Comparison of ENCODE assay signal across 38 mouse cellular contexts in genomic region chr9:43150957-43151356, GRCm38 (mm10). TPM values are rescaled to one million over a fixed set of nuclear protein-coding genes. Genes with fewer than 3 reads are reported as not detected.
DNase-seq lines count a peak whose midpoint lies in the region; ATAC-seq and TF ChIP-seq lines count a peak whose summit lies in the region.
"Had no signal": no experiment of that assay in that cellular context is flagged by ENCODE, and none has a peak within 500 bp of the region (broad histone marks: within the 10 kb centered on the region; RNA-seq: fewer than 3 reads in every experiment).

No protein-coding gene starts in this region.

- no peak for TF ChIP-seq POLR2A in CH12.LX (IDR thresholded peaks at IDR 0.05; ENCODE audit: low read depth, low read length)
- no peak for TF ChIP-seq POLR2A in MEL (IDR thresholded peaks at IDR 0.05; ENCODE audit: control insufficient read depth in 1 of 2, insufficient read depth in 1 of 2, low read depth in 1 of 2, low read length in 2 of 2, poor library complexity in 1 of 2)

- H3K79me2 ChIP-seq in CH12.LX (replicated peaks; ENCODE audit: control insufficient read depth, extremely low read depth, insufficient read depth, poor library complexity, severe bottlenecking) (no peaks in the 10 kb centered on the region), MEL (ENCODE audit: control insufficient read depth, insufficient read depth, low read length, poor library complexity) (no peaks in the 10 kb centered on the region)

- H3K4me1 ChIP-seq in CH12.LX (ENCODE audit: control insufficient read depth in 1 of 2, insufficient read depth in 2 of 2), result peaks cover 0 to 3% of the 10 kb centered on the region in 2 experiments; a peak in 2 of 4 replicates
- peaks cover 6 to 33% of the 10 kb centered on the region in 2 experiments for H3K4me1 ChIP-seq in MEL (ENCODE audit: control insufficient read depth in 1 of 2, insufficient read depth in 2 of 2, low read length in 2 of 2)
- H3K4me1 ChIP-seq: hindbrain, embryonic 10.5 days; liver, embryonic 12.5 days; neural tube, embryonic 12.5 days had no signal

- H3K4me2 ChIP-seq in CH12.LX (ENCODE audit: insufficient read depth, low read depth, poor library complexity, severe bottlenecking), result no peak overlapping the region
- H3K4me2 ChIP-seq: embryonic facial prominence, embryonic 13.5 days; forebrain, embryonic 13.5 days; hindbrain, embryonic 15.5 days; liver, embryonic 12.5 days; midbrain, embryonic 11.5 days; neural tube, embryonic 12.5 days had no signal

- in situ Hi-C loops in CH12.LX (cut with MboI; ENCODE audit: low pct_ligation_motif_present, low pct_unique_long_range_greater_than_20kb, low sequenced_read_pairs), result no loop called here

- H3K27me3 ChIP-seq in CH12.LX (replicated peaks), result peaks cover 81% of the 10 kb centered on the region
- H3K27me3 ChIP-seq in MEL (ENCODE audit: control insufficient read depth in 1 of 2, insufficient read depth in 2 of 2, low read length in 2 of 2), result peaks cover 3 to 4% of the 10 kb centered on the region in 2 experiments
- H3K27me3 ChIP-seq: embryonic facial prominence, embryonic 13.5 days; forebrain, embryonic 13.5 days; hindbrain, embryonic 15.5 days; neural tube, embryonic 12.5 days had no signal

- H3K4me3 ChIP-seq in CH12.LX (replicated peaks in 1 of 3; ENCODE audit: low read depth in 2 of 3, low read length in 2 of 3, poor library complexity in 1 of 3) (no peak overlapping the region), MEL (ENCODE audit: control insufficient read depth in 1 of 2, insufficient read depth in 1 of 2, low read depth in 2 of 2, low read length in 2 of 2) (0 out of 4 replicates have a peak overlapping the region, but pooled peaks of 1 of the 2 experiments have one; percentile 10)
- H3K4me3 ChIP-seq: embryonic facial prominence, embryonic 13.5 days; forebrain, embryonic 13.5 days; heart, adult 2 months; heart, embryonic 13.5 days; hindbrain, embryonic 10.5 days; hindbrain, embryonic 15.5 days; liver, embryonic 12.5 days; myocyte; neural tube, embryonic 12.5 days had no signal

- dilution Hi-C loops in CH12.LX (cut with MboI; ENCODE audit: extremely low pct_ligation_motif_present, extremely low pct_unique_long_range_greater_than_20kb, low sequenced_read_pairs), result no loop called here

- H3K27ac ChIP-seq in CH12.LX (ENCODE audit: insufficient read depth, low read depth), result no peak overlapping the region
- peak overlapping the region; percentile 36 for H3K27ac ChIP-seq in MEL (ENCODE audit: control insufficient read depth, low read depth, low read length)
- H3K27ac ChIP-seq: embryonic facial prominence, embryonic 13.5 days; forebrain, embryonic 13.5 days; heart, adult 2 months; heart, embryonic 13.5 days; hindbrain, embryonic 10.5 days; hindbrain, embryonic 15.5 days; kidney, postnatal 0 days; liver, embryonic 12.5 days; macrophage; neural tube, embryonic 12.5 days had no signal

- H3K9ac ChIP-seq in CH12.LX (ENCODE audit: insufficient read depth, low read depth) (no peak overlapping the region), MEL (ENCODE audit: control insufficient read depth, low read depth, low read length, poor library complexity, severe bottlenecking) (no peak overlapping the region; the same call in 1 of the 2 replicates)
- H3K9ac ChIP-seq: embryonic facial prominence, embryonic 13.5 days; forebrain, embryonic 13.5 days; hindbrain, embryonic 15.5 days; liver, embryonic 12.5 days; liver, postnatal 0 days; neural tube, embryonic 12.5 days had no signal

- intact Hi-C loops in heart, postnatal 36 days (cut with DNase I), result loop anchor here (5.0 kb wide), 1 partner anchor 879 kb away; no protein-coding TSS in a partner anchor

- TF ChIP-seq CTCF in CH12.LX (conservative IDR thresholded peaks at IDR 0.05 in 1 of 2, IDR thresholded peaks at IDR 0.05 in 1 of 2; ENCODE audit: low read depth in 2 of 2, low read length in 2 of 2), result no peak
- TF ChIP-seq CTCF in MEL (IDR thresholded peaks at IDR 0.05 in 2 of 3, conservative IDR thresholded peaks at IDR 0.05 in 1 of 3; ENCODE audit: control insufficient read depth in 1 of 3, insufficient read depth in 1 of 3, low read depth in 2 of 3, low read length in 3 of 3, poor library complexity in 1 of 3, severe bottlenecking in 1 of 3), result no peak

- TF ChIP-seq RAD21 in CH12.LX (IDR thresholded peaks at IDR 0.05; ENCODE audit: low read depth, low read length), result no peak
- TF ChIP-seq RAD21 in MEL (IDR thresholded peaks at IDR 0.05; ENCODE audit: low read depth, low read length), result no peak

- peak; percentile 24 for ATAC-seq in megakaryocyte progenitor cell, adult 5-6 weeks (replicated peaks; ENCODE audit: poor library complexity)
- ATAC-seq: CD4-positive, CD25-positive, alpha-beta regulatory T cell, adult 4 months; forebrain, embryonic 13.5 days; inflammation-experienced regulatory T-cells, adult 6 months; liver, embryonic 12.5 days; liver, postnatal 0 days; lung, postnatal 0 days had no signal

- peak; percentile 31 to 43 for DNase-seq in heart, adult 18-20 months
- DNase-seq in heart, postnatal 36 days, result no peak
- DNase-seq in CH12.LX (ENCODE audit: extremely low read depth), result no peak
- peak; percentile 68 for DNase-seq in MEL (ENCODE audit: low read depth, low spot score)
- no peak for DNase-seq in Muller cell, postnatal 12 days (ENCODE audit: inconsistent ontology term)
- no peak for DNase-seq in kidney, adult 18-20 months
- DNase-seq: adrenal gland, postnatal 14 days; cerebellum, adult 11-12 months; cerebellum, adult 9-11 months; embryo, embryonic 11 days; gastrocnemius, postnatal 14 days; heart, postnatal 10 days; kidney, adult 8-10 months; kidney, postnatal 4 days; layer of hippocampus, postnatal 36 days; liver, postnatal 0 days; right cerebral cortex, postnatal 4 days; thymus, adult 2 months; thymus, postnatal 4 days had no signal

- no peaks in the 10 kb centered on the region for H3K9me3 ChIP-seq in CH12.LX (replicated peaks; ENCODE audit: low read length)
- H3K9me3 ChIP-seq in MEL (replicated peaks; ENCODE audit: insufficient read depth, low read length), result no peaks in the 10 kb centered on the region
- H3K9me3 ChIP-seq: embryonic facial prominence, embryonic 13.5 days; forebrain, embryonic 13.5 days; heart, embryonic 13.5 days; hindbrain, embryonic 10.5 days; hindbrain, embryonic 15.5 days; liver, embryonic 12.5 days; neural tube, embryonic 12.5 days had no signal

- H3K36me3 ChIP-seq in CH12.LX (replicated peaks in 1 of 2; ENCODE audit: control insufficient read depth in 1 of 2, insufficient read depth in 1 of 2, low read length in 1 of 2) (no peaks in the 10 kb centered on the region), MEL (ENCODE audit: control insufficient read depth in 1 of 2, insufficient read depth in 2 of 2, low read length in 2 of 2) (peaks cover 0 to 15% of the 10 kb centered on the region in 2 experiments; a peak in 2 of 4 replicates)
- H3K36me3 ChIP-seq: embryonic facial prominence, embryonic 13.5 days; heart, embryonic 13.5 days; hindbrain, embryonic 10.5 days; hindbrain, embryonic 15.5 days; liver, embryonic 12.5 days; neural tube, embryonic 12.5 days had no signal

- TF ChIP-seq EP300 in CH12.LX (IDR thresholded peaks at IDR 0.05; ENCODE audit: low read length) (no peak), MEL (IDR thresholded peaks at IDR 0.05; ENCODE audit: low read depth in 1 of 2, low read length in 2 of 2) (peak; percentile 67; a peak in 2 of 4 replicates)

TF ChIP-seq in CH12.LX, 34 proteins besides CTCF, POLR2A, EP300 and RAD21:
- TF ChIP-seq MXI1 (IDR thresholded peaks at IDR 0.05; ENCODE audit: low read depth, low read length) (no peak), BHLHE40 (IDR thresholded peaks at IDR 0.05; ENCODE audit: low read depth, low read length) (peak; percentile 54; the same call in 1 of the 2 replicates)

TF ChIP-seq in MEL, 35 proteins besides CTCF, POLR2A, EP300 and RAD21 (continues in another document):
- TF ChIP-seq MYB (IDR thresholded peaks at IDR 0.05; ENCODE audit: low read depth, low read length) (0 out of 2 replicates have a peak, but pooled peaks have one; percentile 10), MAFK (IDR thresholded peaks at IDR 0.05; ENCODE audit: borderline replicate concordance, low read depth, low read length) (no peak), POLR2AphosphoS5 (IDR thresholded peaks at IDR 0.05; ENCODE audit: borderline replicate concordance, low read depth, low read length) (no peak), TCF12 (IDR thresholded peaks at IDR 0.05; ENCODE audit: low read depth, low read length) (peak; percentile 78), MYC (IDR thresholded peaks at IDR 0.05; ENCODE audit: low read depth, low read length) (no peak), RCOR1 (IDR thresholded peaks at IDR 0.05; ENCODE audit: low read depth, low read length) (peak; percentile 63; the same call in 1 of the 2 replicates)

RNA-seq across cellular contexts. Expression of gene Tmem136, which starts 34.6 kb away (rescaled TPM):
- total RNA-seq in heart, adult 18-20 months (2021), result 1 to 10 TPM; 5.0 to 6.2 TPM
- 1 to 10 TPM; 6.1 to 9.1 TPM for total RNA-seq in heart, postnatal 36 days (2021)
- total RNA-seq in CH12.LX (2012; rRNA removed) (2.3 and 3.8 TPM in 2 replicates), CH12.LX (2014; rRNA removed) (0.17 and 0.38 TPM in 2 replicates), MEL (2012; rRNA removed) (0.42 and 0.62 TPM in 2 replicates)
- polyA plus RNA-seq in CH12.LX (2012; ENCODE audit: insufficient read length, low read depth) (0.34 and 0.52 TPM in 2 replicates), MEL (2012; ENCODE audit: insufficient read depth in 1 of 2, insufficient read length in 2 of 2, low read depth in 1 of 2, low replicate concordance in 2 of 2, missing spikeins in 1 of 2) (1 to 10 TPM in 1 of 2 experiments, not detected in 1; 2.0 TPM)
- total RNA-seq in megakaryocyte progenitor cell, adult 5-6 weeks (2015), result not detected in 2 replicates
- not detected in 2 replicates for total RNA-seq in megakaryocyte progenitor cell, adult 5-6 weeks (2017)
- polyA plus RNA-seq: macrophage had no signal

RNA-seq across cellular contexts. Expression of gene Arhgef12, which starts 43.9 kb away (rescaled TPM):
- total RNA-seq in heart, adult 18-20 months (2021), result 100 to 1,000 TPM; 119 to 128 TPM
- 100 to 1,000 TPM; 154 to 160 TPM for total RNA-seq in heart, postnatal 36 days (2021)
- total RNA-seq in CH12.LX (2012; rRNA removed), result 8.7 and 10.4 TPM in 2 replicates
- total RNA-seq in CH12.LX (2014; rRNA removed), result 4.7 and 4.9 TPM in 2 replicates
- polyA plus RNA-seq in CH12.LX (2012; ENCODE audit: insufficient read length, low read depth), result 7.8 and 9.4 TPM in 2 replicates
- total RNA-seq in MEL (2012; rRNA removed), result 11.8 and 14.8 TPM in 2 replicates
- 10 to 100 TPM; 14.7 to 33.5 TPM for polyA plus RNA-seq in MEL (2012; ENCODE audit: insufficient read depth in 1 of 2, insufficient read length in 2 of 2, low read depth in 1 of 2, low replicate concordance in 2 of 2, missing spikeins in 1 of 2)
- total RNA-seq in megakaryocyte progenitor cell, adult 5-6 weeks (2015), result 2.4 and 3.1 TPM in 2 replicates
- total RNA-seq in megakaryocyte progenitor cell, adult 5-6 weeks (2017), result 1.7 and 2.3 TPM in 2 replicates

RNA-seq across cellular contexts. Expression of gene Pou2f3, which starts 59.2 kb away (rescaled TPM):
- under 1 TPM in 1 of 2 experiments, not detected in 1; 0.10 TPM for total RNA-seq in heart, adult 18-20 months (2021)
- under 1 TPM; 0.14 to 0.27 TPM for total RNA-seq in heart, postnatal 36 days (2021)
- total RNA-seq in CH12.LX (2012; rRNA removed) (not detected in 2 replicates), CH12.LX (2014; rRNA removed) (0.08 and 0.21 TPM in 2 replicates), MEL (2012; rRNA removed) (not detected in 2 replicates)
- polyA plus RNA-seq in CH12.LX (2012; ENCODE audit: insufficient read length, low read depth) (0.41 and 0.49 TPM in 2 replicates), MEL (2012; ENCODE audit: insufficient read depth in 1 of 2, insufficient read length in 2 of 2, low read depth in 1 of 2, low replicate concordance in 2 of 2, missing spikeins in 1 of 2) (not detected)
- total RNA-seq in megakaryocyte progenitor cell, adult 5-6 weeks (2015), result not detected in 2 replicates
- total RNA-seq in megakaryocyte progenitor cell, adult 5-6 weeks (2017), result not detected in 2 replicates
- total RNA-seq: adrenal gland, postnatal 14 days; heart, adult 2 months had no signal
- polyA plus RNA-seq: CD4-positive, CD25-positive, alpha-beta regulatory T cell, adult 4 months; forebrain, embryonic 13.5 days; heart, embryonic 13.5 days; inflammation-experienced regulatory T-cells, adult 6 months; limb, embryonic 11.5 days; liver, embryonic 12.5 days; macrophage; midbrain, embryonic 11.5 days; midbrain, postnatal 0 days; myocyte; neural tube, embryonic 12.5 days; spleen, adult 2 months had no signal

Comparison
In these comparisons a context has a peak if more than half of its experiments do, and no peak if none do; other contexts are left out.
1. DNase-seq: peak in heart, adult 18-20 months (2 of 2) and MEL (single experiment); none in heart, postnatal 36 days (0 of 2), CH12.LX (single experiment), Muller cell, postnatal 12 days (single experiment) and kidney, adult 18-20 months (single experiment).